Mouse (Mus musculus): ENCODE data around the gene Cbx8. TPM values are rescaled to one million over a fixed set of nuclear protein-coding genes. Genes with fewer than 3 reads are reported as not detected.
A peak's percentile ranks its signal among the peaks of the same experiment; 100 is the strongest.

The Cbx8 gene
- total RNA-seq, 2 experiments from 2014 or later: 1.5 to 1.9 TPM

- peak; percentile 45 to 51 for DNase-seq
- intact Hi-C loops (cut with DNase I): loop anchor here (2.0 kb wide), 1 partner anchor 30 kb away; no protein-coding TSS in a partner anchor
These were observed 12.5 kb upstream of the Cbx8 start for GRCm38 (mm10) chr11:119053257-119053670.

GRCm38 (mm10) chr11:119052661-119053256 lies 12.0 kb upstream of the Cbx8 start:
- intact Hi-C loops (cut with DNase I): loop anchor here (1.0 to 2.0 kb wide), 2 partner anchors 30 to 138 kb away; no protein-coding TSS in a partner anchor
- peak in 1 of 2 experiments; percentile 18 for DNase-seq

- no peak for DNase-seq
- intact Hi-C loops (cut with DNase I): loop anchor here (1.0 to 2.0 kb wide), 2 partner anchors 31 to 138 kb away; no protein-coding TSS in a partner anchor
These were observed 11.3 kb upstream of the Cbx8 start for GRCm38 (mm10) chr11:119051927-119052660.

GRCm38 (mm10) chr11:119051426-119051825 lies 10.7 kb upstream of the Cbx8 start:
- DNase-seq: no peak
- intact Hi-C loops (cut with DNase I): no loop called here

- intact Hi-C loops (cut with DNase I): no loop called here
These were observed 9.6 kb upstream of the Cbx8 start for GRCm38 (mm10) chr11:119050361-119050760.

GRCm38 (mm10) chr11:119048133-119048510 lies 7.4 kb upstream of the Cbx8 start:
- intact Hi-C loops (cut with DNase I): no loop called here
- no peak for DNase-seq

More at GRCm38 (mm10) chr11:119050361-119050760, 9.6 kb upstream of the Cbx8 start:
- DNase-seq: no peak

GRCm38 (mm10) chr11:119047261-119048132 lies 6.7 kb upstream of the Cbx8 start:
- no peak for DNase-seq
- intact Hi-C loops (cut with DNase I): no loop called here

- intact Hi-C loops (cut with DNase I): no loop called here
- DNase-seq: peak in 1 of 2 experiments; percentile 64
These were observed 6.0 kb upstream of the Cbx8 start for GRCm38 (mm10) chr11:119046601-119047245.

- no peak for DNase-seq
- intact Hi-C loops (cut with DNase I): loop anchor here (5.0 kb wide), 1 partner anchor 83 kb away; no protein-coding TSS in a partner anchor
These were observed 4.0 kb upstream of the Cbx8 start for GRCm38 (mm10) chr11:119044551-119045337.

- intact Hi-C loops (cut with DNase I): loop anchor here (5.0 kb wide), 1 partner anchor 83 kb away; no protein-coding TSS in a partner anchor
- DNase-seq: no peak
These were observed 3.2 kb upstream of the Cbx8 start for GRCm38 (mm10) chr11:119043761-119044550.

GRCm38 (mm10) chr11:119043273-119043540 lies 2.4 kb upstream of the Cbx8 start:
- intact Hi-C loops (cut with DNase I): loop anchor here (5.0 kb wide), 1 partner anchor 84 kb away; no protein-coding TSS in a partner anchor
- no peak for DNase-seq

- intact Hi-C loops (cut with DNase I): loop anchor here (5.0 kb wide), 1 partner anchor 85 kb away; no protein-coding TSS in a partner anchor
- no peak for DNase-seq
These were observed 1.9 kb upstream of the Cbx8 start for GRCm38 (mm10) chr11:119042466-119043272.

GRCm38 (mm10) chr11:119041750-119042465 lies 1.1 kb upstream of the Cbx8 start:
- DNase-seq: no peak
- intact Hi-C loops (cut with DNase I): loop anchor here (5.0 kb wide), 1 partner anchor 85 kb away; no protein-coding TSS in a partner anchor

GRCm38 (mm10) chr11:119041325-119041716 lies 552 bp upstream of the Cbx8 start:
- DNase-seq: no peak
- intact Hi-C loops (cut with DNase I): loop anchor here (5.0 kb wide), 1 partner anchor 86 kb away; no protein-coding TSS in a partner anchor

GRCm38 (mm10) chr11:119039732-119040512 lies 847 bp downstream of the Cbx8 start:
- intact Hi-C loops (cut with DNase I): loop anchor here (5.0 kb wide), 2 partner anchors 47 to 87 kb away; partner anchors contain the start of gene Cbx4
- no peak for DNase-seq

Measured in gastrocnemius, postnatal 36 days (tissue).